Mouse (Mus musculus): ENCODE results near the gene Zscan22.
A peak's percentile ranks its signal among the peaks of the same experiment; 100 is the strongest.

GRCm38 (mm10) chr7:12880911-12881660 is 16.5 kb upstream of the Zscan22 start, which contains the start of gene Zfp128:
- TF ChIP-seq CTCF (IDR thresholded peaks at IDR 0.05; ENCODE audit: low read depth) (peak; percentile 36), EP300 (IDR thresholded peaks at IDR 0.05; ENCODE audit: low read depth) (no peak)
